Mouse (Mus musculus) embryonic fibroblast, embryonic 13.5 days (primary cell): ENCODE data around the gene Ears2.

Experiments used
- CTCF ChIP-seq: IDR thresholded peaks from 2 replicates; pipeline ENCODE4 v1.5.1; 2011; ENCODE audit warnings: mild to moderate bottlenecking, control low read depth, low read length, moderate library complexity, borderline replicate concordance; ENCODE audit not compliant: insufficient read depth
- POLR2A ChIP-seq: IDR thresholded peaks from 2 replicates; pipeline ENCODE4 v1.6.1; 2011; ENCODE audit warnings: low read depth, mild to moderate bottlenecking, control low read depth, low read length, moderate library complexity

DNA sequence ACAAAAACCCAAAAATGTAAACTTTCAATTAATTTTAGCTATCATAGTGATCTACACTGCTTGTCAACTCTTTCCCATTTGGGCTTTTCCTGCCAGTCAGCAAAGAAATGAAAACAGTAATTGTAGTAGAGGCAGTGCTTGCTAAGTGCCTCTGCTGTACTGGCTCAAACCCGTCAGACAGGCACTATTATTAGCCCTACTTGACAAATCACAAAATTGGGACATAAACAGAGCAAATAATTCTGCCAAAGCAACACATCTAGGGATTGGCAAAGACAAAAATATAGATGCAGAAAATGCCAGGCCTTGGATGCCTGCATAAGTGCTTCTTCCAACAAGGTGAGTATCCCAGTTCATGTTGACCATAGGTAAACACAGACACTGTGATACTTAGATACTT lies 1.4 kb downstream of the Ears2 start:
- TF ChIP-seq CTCF, result no peak
- no peak for TF ChIP-seq POLR2A
